Mouse (Mus musculus) intestine, embryonic 14.5 days (tissue): ENCODE data around the gene Zfp712. TPM values are rescaled to one million over a fixed set of nuclear protein-coding genes. Genes with fewer than 3 reads are reported as not detected.

Experiments
- ATAC-seq: fragments of 200-750 bp; cut with Nextera tagmentation; replicated peaks from 2 replicates; pipeline ENCODE4 v1.8.0; 2017; ENCODE audit warnings: low read depth, moderate number of reproducible peaks, moderate TSS enrichment, moderate library complexity; ENCODE audit not compliant: low FRiP score, low TSS enrichment
- DNase-seq: peaks from one replicate; pipeline ENCODE4 v3.0.0-alpha.2; 2018; ENCODE audit warnings: low spot score
- H3K27ac ChIP-seq: fragments of 300-500 bp; sonication (generic); 2 replicates; pipeline ENCODE4 v1.5.1; 2014; ENCODE audit warnings: low read depth, mild to moderate bottlenecking, control low read depth
- H3K27me3 ChIP-seq: fragments of 300-500 bp; sonication (generic); replicated peaks from 2 replicates; pipeline ENCODE4 v1.6.1; 2014; ENCODE audit warnings: low read length, control low read depth; ENCODE audit not compliant: control insufficient read depth, insufficient read depth
- H3K36me3 ChIP-seq: fragments of 300-500 bp; sonication (generic); 2 replicates; pipeline ENCODE4 v1.6.1; 2014; ENCODE audit warnings: low read length, control low read depth; ENCODE audit not compliant: control insufficient read depth, insufficient read depth
- H3K4me1 ChIP-seq: fragments of 300-500 bp; sonication (generic); replicated peaks from 2 replicates; pipeline ENCODE4 v1.6.1; 2014; ENCODE audit warnings: low read length, control low read depth, mixed read lengths; ENCODE audit not compliant: control insufficient read depth, insufficient read depth
- H3K4me2 ChIP-seq: fragments of 300-500 bp; sonication (generic); 2 replicates; pipeline ENCODE4 v1.6.1; 2014; ENCODE audit warnings: low read length
- H3K4me3 ChIP-seq: fragments of 300-500 bp; sonication (generic); 2 replicates; pipeline ENCODE4 v1.5.1; 2014; ENCODE audit warnings: low read depth, low read length, control low read depth, mixed read lengths
- H3K9ac ChIP-seq: fragments of 300-500 bp; sonication (generic); 2 replicates; pipeline ENCODE4 v1.6.1; 2014; ENCODE audit warnings: mild to moderate bottlenecking, low read length
- H3K9me3 ChIP-seq: fragments of 300-500 bp; sonication (generic); 2 replicates; pipeline ENCODE4 v1.6.1; 2016; ENCODE audit warnings: low read length, control low read depth; ENCODE audit not compliant: control insufficient read depth
- WGBS: fragments of 180-500 bp; shearing (Covaris S2); extraction: QIAGEN DNeasy Blood & Tissue Kit; methylation state at CpG from one replicate; pipeline ENCODE4 v1.1.7; 2014; 5-methylcytosine and 5-hydroxymethylcytosine counted together
- polyA plus RNA-seq: library from polyadenylated mRNA; unstranded; fragments of >200 nt; fragmentation: Nextera tagmentation; extraction: Ambion mirVana; gene quantifications from 2 replicates; pipeline ENCODE4 v1.2.1, GENCODE M21; 2014

Gene Zfp712
- 3.4 and 4.9 TPM in 2 replicates for polyA plus RNA-seq

GRCm38 (mm10) chr13:67060786-67061358 is at the start of gene Zfp712:
Gene Zfp712, minus strand, starts transcription at chr13:67061170.
- 0% methylated on average over 27 of the region's 27 CpGs for WGBS

GRCm38 (mm10) chr13:67108821-67109206 is 47.8 kb upstream of the Zfp712 start:
- WGBS: 6% methylated on average over 9 of the region's 9 CpGs

More at GRCm38 (mm10) chr13:67060786-67061358, at the start of gene Zfp712:
- Histone ChIP-seq H3K36me3 (no peaks in the 10 kb centered on the region), H3K27me3 (no peaks in the 10 kb centered on the region), H3K27ac (peak within 1 kb of the TSS; percentile 80), H3K4me2 (peak within 1 kb of the TSS; percentile 84), H3K9me3 (no peaks in the 10 kb centered on the region), H3K9ac (peak within 1 kb of the TSS; percentile 48), H3K4me1 (no peaks in the 10 kb centered on the region), H3K4me3 (peak within 1 kb of the TSS; percentile 74)
- DNase-seq (peak; percentile 96), ATAC-seq (peak; percentile 95)

GRCm38 (mm10) chr13:67108194-67108820 is 47.3 kb upstream of the Zfp712 start, which contains the start of gene Gm28557:
Gene Gm28557, minus strand, starts transcription at chr13:67108604.
- DNase-seq (peak; percentile 88), ATAC-seq (peak; percentile 95)
- H3K27ac ChIP-seq: peak within 1 kb of the TSS; percentile 82
- H3K4me2 ChIP-seq: peak within 1 kb of the TSS; percentile 55
- H3K9ac ChIP-seq: peak within 1 kb of the TSS; percentile 55
- H3K4me3 ChIP-seq: peak within 1 kb of the TSS; percentile 53
- H3K36me3 ChIP-seq: 0 out of 2 replicates have a peak, but pooled peaks cover 9% of the 10 kb centered on the region
- H3K9me3 ChIP-seq: 0 out of 2 replicates have a peak, but pooled peaks cover 5% of the 10 kb centered on the region
- no peaks in the 10 kb centered on the region for H3K27me3 ChIP-seq
- 0% methylated on average over 17 of the region's 17 CpGs for WGBS
- H3K4me1 ChIP-seq: peaks cover 5% of the 10 kb centered on the region; the same call in 1 of the 2 replicates

More at GRCm38 (mm10) chr13:67108821-67109206, 47.8 kb upstream of the Zfp712 start:
- no peak overlapping the region for H3K27ac ChIP-seq
- H3K4me3 ChIP-seq: peak overlapping the region; percentile 53
- peak; percentile 68 for DNase-seq
- H3K9me3 ChIP-seq: 0 out of 2 replicates have a peak, but pooled peaks cover 5% of the 10 kb centered on the region
- H3K36me3 ChIP-seq: 0 out of 2 replicates have a peak, but pooled peaks cover 9% of the 10 kb centered on the region
- no peaks in the 10 kb centered on the region for H3K27me3 ChIP-seq
- peak overlapping the region; percentile 13; the same call in 1 of the 2 replicates for H3K9ac ChIP-seq
- H3K4me2 ChIP-seq: peak overlapping the region; percentile 53
- H3K4me1 ChIP-seq: peaks cover 5% of the 10 kb centered on the region; the same call in 1 of the 2 replicates
- peak; percentile 75; the same call in 1 of the 2 replicates for ATAC-seq

GRCm38 (mm10) chr13:67107681-67108080 is 46.7 kb upstream of the Zfp712 start:
- Histone ChIP-seq H3K4me1 (peaks cover 5% of the 10 kb centered on the region; the same call in 1 of the 2 replicates), H3K4me3 (peak overlapping the region; percentile 53), H3K9ac (peak overlapping the region; percentile 55), H3K36me3 (0 out of 2 replicates have a peak, but pooled peaks cover 9% of the 10 kb centered on the region), H3K9me3 (0 out of 2 replicates have a peak, but pooled peaks cover 5% of the 10 kb centered on the region), H3K27ac (peak overlapping the region; percentile 82), H3K27me3 (no peaks in the 10 kb centered on the region), H3K4me2 (peak overlapping the region; percentile 55)
- 50% methylated on average over 9 of the region's 9 CpGs for WGBS
- ATAC-seq (no peak), DNase-seq (no peak)

- H3K4me3 ChIP-seq: no peak within 1 kb of the TSS
- H3K4me1 ChIP-seq: no peaks in the 10 kb centered on the region
- H3K9me3 ChIP-seq: no peaks in the 10 kb centered on the region
- DNase-seq (no peak), ATAC-seq (no peak)
- WGBS: 89% methylated on average over 10 of the region's 10 CpGs
- H3K36me3 ChIP-seq: peaks cover 6% of the 10 kb centered on the region; the same call in 1 of the 2 replicates
- no peak within 1 kb of the TSS for H3K9ac ChIP-seq
- H3K4me2 ChIP-seq: no peak within 1 kb of the TSS
- H3K27ac ChIP-seq: no peak within 1 kb of the TSS
- no peaks in the 10 kb centered on the region for H3K27me3 ChIP-seq
These were observed 36.9 kb upstream of the Zfp712 start, which contains the start of gene Zfp708 for GRCm38 (mm10) chr13:67097876-67098275. Gene Zfp708, minus strand, starts transcription at chr13:67097976.

GRCm38 (mm10) chr13:67090154-67090553 is 29.2 kb upstream of the Zfp712 start:
- ATAC-seq: no peak
- H3K4me2 ChIP-seq: no peak overlapping the region
- no peaks in the 10 kb centered on the region for H3K9me3 ChIP-seq
- no peak overlapping the region for H3K4me3 ChIP-seq
- no peak overlapping the region for H3K27ac ChIP-seq
- H3K9ac ChIP-seq: no peak overlapping the region
- 76% methylated on average over 1 of the region's 1 CpGs for WGBS
- no peaks in the 10 kb centered on the region for H3K4me1 ChIP-seq
- H3K36me3 ChIP-seq: 0 out of 2 replicates have a peak, but pooled peaks cover 5% of the 10 kb centered on the region
- DNase-seq: no peak
- no peaks in the 10 kb centered on the region for H3K27me3 ChIP-seq

GRCm38 (mm10) chr13:67081946-67082345 is 21.0 kb upstream of the Zfp712 start:
- Histone ChIP-seq H3K27ac (peak overlapping the region; percentile 89; the same call in 1 of the 2 replicates), H3K4me3 (peak overlapping the region; percentile 67), H3K27me3 (no peaks in the 10 kb centered on the region), H3K4me2 (peak overlapping the region; percentile 59), H3K9me3 (no peaks in the 10 kb centered on the region), H3K9ac (peak overlapping the region; percentile 65; the same call in 1 of the 2 replicates), H3K4me1 (no peaks in the 10 kb centered on the region; the same call in 1 of the 2 replicates), H3K36me3 (peaks cover 6% of the 10 kb centered on the region; the same call in 1 of the 2 replicates)
- DNase-seq (no peak), ATAC-seq (no peak)
- WGBS: 88% methylated on average over 1 of the region's 1 CpGs

- ATAC-seq: peak; percentile 99
- Histone ChIP-seq H3K9me3 (no peaks in the 10 kb centered on the region), H3K4me3 (peak overlapping the region; percentile 67), H3K4me1 (no peaks in the 10 kb centered on the region; the same call in 1 of the 2 replicates), H3K4me2 (peak overlapping the region; percentile 59), H3K27ac (peak overlapping the region; percentile 89), H3K36me3 (peaks cover 6% of the 10 kb centered on the region; the same call in 1 of the 2 replicates), H3K9ac (peak overlapping the region; percentile 65), H3K27me3 (no peaks in the 10 kb centered on the region)
- WGBS: under 1% methylated on average over 24 of the region's 24 CpGs
- DNase-seq: peak; percentile 87
These were observed 20.3 kb upstream of the Zfp712 start for GRCm38 (mm10) chr13:67081142-67081713.
